8 mouse cellular contexts compared by ENCODE assay signal in the genomic region with DNA sequence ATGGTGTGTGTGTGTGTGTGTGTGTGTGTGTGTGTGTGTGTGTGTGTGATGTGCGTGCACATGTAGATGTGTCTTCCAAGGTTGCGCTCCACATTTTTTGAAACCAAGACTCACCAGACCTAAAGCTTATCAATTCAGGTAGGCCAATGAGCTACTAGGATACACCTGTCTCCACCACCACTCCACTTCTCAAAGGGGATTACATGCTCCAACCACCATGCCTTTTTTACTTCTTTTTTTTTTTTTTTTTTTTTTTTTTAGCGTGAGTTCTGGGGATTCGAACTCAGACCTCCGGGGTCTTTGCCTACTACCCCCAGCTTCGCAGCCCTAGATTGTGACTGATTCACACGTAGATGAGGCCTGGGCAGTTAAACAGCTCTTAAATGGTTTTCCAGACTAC. TPM values are rescaled to one million over a fixed set of nuclear protein-coding genes. Genes with fewer than 3 reads are reported as not detected.
DNase-seq lines count a peak whose midpoint lies in the region; ATAC-seq lines count a peak whose summit lies in the region.

No protein-coding gene starts in this region.

- H3K4me2 ChIP-seq in kidney, embryonic 15.5 days, result peak overlapping the region; percentile 68
- peak overlapping the region; percentile 61; the same call in 1 of the 2 replicates for H3K4me2 ChIP-seq in embryonic facial prominence, embryonic 15.5 days (replicated peaks)
- peak overlapping the region; percentile 57 for H3K4me2 ChIP-seq in hindbrain, embryonic 14.5 days (replicated peaks)
- peak overlapping the region; percentile 60 for H3K4me2 ChIP-seq in midbrain, embryonic 13.5 days (replicated peaks)

- H3K4me3 ChIP-seq in kidney, embryonic 15.5 days (replicated peaks), result peak overlapping the region; percentile 64; the same call in 1 of the 2 replicates
- H3K4me3 ChIP-seq in embryonic facial prominence, embryonic 15.5 days (replicated peaks), result peak overlapping the region; percentile 74; the same call in 1 of the 2 replicates
- H3K4me3 ChIP-seq in hindbrain, embryonic 14.5 days (replicated peaks; ENCODE audit: low read length), result no peak overlapping the region
- H3K4me3 ChIP-seq in midbrain, embryonic 13.5 days (replicated peaks), result peak overlapping the region; percentile 60

- H3K27ac ChIP-seq in kidney, embryonic 15.5 days, result peak overlapping the region; percentile 97
- peak overlapping the region; percentile 96; the same call in 1 of the 2 replicates for H3K27ac ChIP-seq in embryonic facial prominence, embryonic 15.5 days (replicated peaks)
- no peak overlapping the region for H3K27ac ChIP-seq in hindbrain, embryonic 14.5 days
- 0 out of 2 replicates have a peak overlapping the region, but pooled peaks have one; percentile 75 for H3K27ac ChIP-seq in midbrain, embryonic 13.5 days

- ATAC-seq in kidney, embryonic 15.5 days (replicated peaks; ENCODE audit: low FRiP score), result no peak
- no peak for ATAC-seq in embryonic facial prominence, embryonic 15.5 days (ENCODE audit: insufficient number of reproducible peaks, low FRiP score, low TSS enrichment, low read depth)
- no peak for ATAC-seq in hindbrain, embryonic 14.5 days (ENCODE audit: low FRiP score)
- ATAC-seq in midbrain, embryonic 13.5 days, result 0 out of 2 replicates have a peak, but pooled peaks have one; percentile 1

- H3K36me3 ChIP-seq in kidney, embryonic 15.5 days, result no peaks in the 10 kb centered on the region
- H3K36me3 ChIP-seq in embryonic facial prominence, embryonic 15.5 days, result no peaks in the 10 kb centered on the region
- H3K36me3 ChIP-seq in hindbrain, embryonic 14.5 days (replicated peaks; ENCODE audit: control insufficient read depth, insufficient read depth), result no peaks in the 10 kb centered on the region
- no peaks in the 10 kb centered on the region for H3K36me3 ChIP-seq in midbrain, embryonic 13.5 days

- no peak overlapping the region for H3K9ac ChIP-seq in kidney, embryonic 15.5 days
- no peak overlapping the region for H3K9ac ChIP-seq in embryonic facial prominence, embryonic 15.5 days
- H3K9ac ChIP-seq in hindbrain, embryonic 14.5 days, result no peak overlapping the region
- no peak overlapping the region for H3K9ac ChIP-seq in midbrain, embryonic 13.5 days (replicated peaks)

- DNase-seq in kidney, adult 9 months, result no peak
- DNase-seq in hindbrain, embryonic 14.5 days (ENCODE audit: low spot score), result no peak
- DNase-seq in spleen, postnatal 4 days (ENCODE audit: low spot score in 2 of 2), result no peak
- DNase-seq in adrenal gland, postnatal 14 days, result no peak
- DNase-seq in urinary bladder, postnatal 10 days (ENCODE audit: low spot score), result no peak

- H3K9me3 ChIP-seq in kidney, embryonic 15.5 days (replicated peaks), result no peaks in the 10 kb centered on the region
- no peaks in the 10 kb centered on the region for H3K9me3 ChIP-seq in embryonic facial prominence, embryonic 15.5 days (replicated peaks)
- H3K9me3 ChIP-seq in hindbrain, embryonic 14.5 days (ENCODE audit: control insufficient read depth, low read length), result no peaks in the 10 kb centered on the region
- H3K9me3 ChIP-seq in midbrain, embryonic 13.5 days, result no peaks in the 10 kb centered on the region

- WGBS in kidney, embryonic 15.5 days, result 60% methylated on average over 7 of the region's 7 CpGs
- 59% methylated on average over 7 of the region's 7 CpGs for WGBS in embryonic facial prominence, embryonic 15.5 days
- WGBS in hindbrain, embryonic 14.5 days, result 72% methylated on average over 7 of the region's 7 CpGs
- WGBS in midbrain, embryonic 13.5 days, result 72% methylated on average over 7 of the region's 7 CpGs

- H3K4me1 ChIP-seq in kidney, embryonic 15.5 days, result no peaks in the 10 kb centered on the region
- H3K4me1 ChIP-seq in embryonic facial prominence, embryonic 15.5 days, result no peaks in the 10 kb centered on the region
- H3K4me1 ChIP-seq in hindbrain, embryonic 14.5 days (replicated peaks; ENCODE audit: control insufficient read depth, insufficient read depth, low read length), result no peaks in the 10 kb centered on the region
- no peaks in the 10 kb centered on the region for H3K4me1 ChIP-seq in midbrain, embryonic 13.5 days (replicated peaks)

- H3K27me3 ChIP-seq in kidney, embryonic 15.5 days, result peaks cover 9% of the 10 kb centered on the region; the same call in 1 of the 2 replicates
- no peaks in the 10 kb centered on the region for H3K27me3 ChIP-seq in embryonic facial prominence, embryonic 15.5 days
- no peaks in the 10 kb centered on the region for H3K27me3 ChIP-seq in hindbrain, embryonic 14.5 days (ENCODE audit: control insufficient read depth, insufficient read depth, low read length)
- H3K27me3 ChIP-seq in midbrain, embryonic 13.5 days, result 0 out of 2 replicates have a peak, but pooled peaks cover 3% of the 10 kb centered on the region

RNA-seq across cellular contexts. Expression of a gene that starts 0.3 kb away (rescaled TPM):
- 0.28 TPM in 1 of 2 replicates, not detected in the other for polyA plus RNA-seq in kidney, embryonic 15.5 days (2015; fragmentation: Nextera tagmentation; extraction: Ambion mirVana)
- polyA plus RNA-seq in embryonic facial prominence, embryonic 15.5 days (2015; fragmentation: Nextera tagmentation; extraction: Ambion mirVana), result 0.46 and 0.69 TPM in 2 replicates
- polyA plus RNA-seq in hindbrain, embryonic 14.5 days (2014; fragmentation: Nextera tagmentation; extraction: Ambion mirVana), result 1.0 and 1.1 TPM in 2 replicates
- polyA plus RNA-seq in midbrain, embryonic 13.5 days (2015; fragmentation: Nextera tagmentation; extraction: Ambion mirVana), result 0.86 and 0.95 TPM in 2 replicates
- total RNA-seq in adrenal gland, postnatal 14 days (2021), result 1.8 TPM in 1 of 2 replicates, not detected in the other
